Mouse (Mus musculus) forebrain, embryonic 11.5 days (tissue): ENCODE measurements around the gene Mucl3. TPM values are rescaled to one million over a fixed set of nuclear protein-coding genes. Genes with fewer than 3 reads are reported as not detected.

Experiments used
- ATAC-seq: fragments of 200-750 bp; cut with Nextera tagmentation; replicated peaks from 2 replicates; pipeline ENCODE4 v1.8.0; 2017; ENCODE audit warnings: moderate TSS enrichment; ENCODE audit not compliant: low FRiP score
- DNase-seq: peaks from one replicate; pipeline ENCODE4 v3.0.0-alpha.2; 2017; ENCODE audit warnings: low spot score
- H3K27ac ChIP-seq: fragments of 300-500 bp; sonication (generic); 2 replicates; pipeline ENCODE4 v1.5.1; 2014; ENCODE audit warnings: low read depth, low read length
- H3K27me3 ChIP-seq: fragments of 300-500 bp; sonication (generic); 2 replicates; pipeline ENCODE4 v1.6.1; 2014; ENCODE audit warnings: mild to moderate bottlenecking, low read length, mixed read lengths; ENCODE audit not compliant: control insufficient read depth, insufficient read depth
- H3K36me3 ChIP-seq: fragments of 300-500 bp; sonication (generic); 2 replicates; pipeline ENCODE4 v1.6.1; 2014; ENCODE audit warnings: mild to moderate bottlenecking, low read length, moderate library complexity, mixed read lengths; ENCODE audit not compliant: control insufficient read depth, insufficient read depth
- H3K4me1 ChIP-seq: fragments of 300-500 bp; sonication (generic); replicated peaks from 2 replicates; pipeline ENCODE4 v1.6.1; 2014; ENCODE audit warnings: low read length, mixed read lengths; ENCODE audit not compliant: control insufficient read depth, insufficient read depth
- H3K4me2 ChIP-seq: fragments of 300-500 bp; sonication (generic); 2 replicates; pipeline ENCODE4 v1.6.1; 2014; ENCODE audit warnings: low read depth, mild to moderate bottlenecking, low read length, moderate library complexity, mixed read lengths; ENCODE audit not compliant: severe bottlenecking
- H3K4me3 ChIP-seq: fragments of 300-500 bp; sonication (generic); 2 replicates; pipeline ENCODE4 v1.5.1; 2014; ENCODE audit warnings: low read depth, low read length
- H3K9ac ChIP-seq: fragments of 300-500 bp; sonication (generic); 2 replicates; pipeline ENCODE4 v1.6.1; 2014; ENCODE audit warnings: low read length
- H3K9me3 ChIP-seq: fragments of 300-500 bp; sonication (generic); 2 replicates; pipeline ENCODE4 v1.6.1; 2016; ENCODE audit warnings: low read length, mixed read lengths; ENCODE audit not compliant: control insufficient read depth
- WGBS: fragments of 180-500 bp; shearing (Covaris S2); extraction: QIAGEN DNeasy Blood & Tissue Kit; methylation state at CpG from one replicate; pipeline ENCODE4 v1.1.7; 2014; 5-methylcytosine and 5-hydroxymethylcytosine counted together
- polyA plus RNA-seq: library from polyadenylated mRNA; unstranded; fragments of >200 nt; fragmentation: Nextera tagmentation; extraction: Ambion mirVana; gene quantifications from 2 replicates; pipeline ENCODE4 v1.2.1, GENCODE M21; 2014

The Mucl3 gene
- polyA plus RNA-seq: 0.07 and 0.13 TPM in 2 replicates

- Histone ChIP-seq H3K4me1 (no peaks in the 10 kb centered on the region), H3K36me3 (no peaks in the 10 kb centered on the region), H3K27me3 (no peaks in the 10 kb centered on the region), H3K4me2 (no peak within 1 kb of the TSS), H3K9me3 (no peaks in the 10 kb centered on the region), H3K4me3 (no peak within 1 kb of the TSS), H3K27ac (no peak within 1 kb of the TSS), H3K9ac (no peak within 1 kb of the TSS)
- ATAC-seq: no peak
- no peak for DNase-seq
- WGBS: 83% methylated on average over 13 of the region's 13 CpGs
Measured at GRCm38 (mm10) chr17:35643609-35644236, at the start of gene Mucl3. Gene Mucl3, minus strand, starts transcription at chr17:35643695.

GRCm38 (mm10) chr17:35692368-35692767 is 48.9 kb upstream of the Mucl3 start:
- Histone ChIP-seq H3K9me3 (no peaks in the 10 kb centered on the region), H3K4me1 (peaks cover 7% of the 10 kb centered on the region), H3K4me3 (no peak overlapping the region), H3K27me3 (no peaks in the 10 kb centered on the region), H3K4me2 (no peak overlapping the region), H3K36me3 (peaks cover 62% of the 10 kb centered on the region), H3K9ac (no peak overlapping the region), H3K27ac (no peak overlapping the region)
- no peak for ATAC-seq
- WGBS: 91% methylated on average over 4 of the region's 4 CpGs
- no peak for DNase-seq

- peaks cover 2% of the 10 kb centered on the region for H3K4me1 ChIP-seq
- H3K27me3 ChIP-seq: no peaks in the 10 kb centered on the region
- H3K4me2 ChIP-seq: no peak overlapping the region
- ATAC-seq (no peak), DNase-seq (no peak)
- H3K9me3 ChIP-seq: no peaks in the 10 kb centered on the region
- WGBS: 85% methylated on average over 4 of the region's 4 CpGs
- H3K9ac ChIP-seq: no peak overlapping the region
- H3K4me3 ChIP-seq: no peak overlapping the region
- H3K27ac ChIP-seq: no peak overlapping the region
- peaks cover 67% of the 10 kb centered on the region for H3K36me3 ChIP-seq
Measured at GRCm38 (mm10) chr17:35691811-35692210, 48.3 kb upstream of the Mucl3 start.

GRCm38 (mm10) chr17:35689936-35690645 is 46.6 kb upstream of the Mucl3 start:
- Histone ChIP-seq H3K4me1 (no peaks in the 10 kb centered on the region), H3K36me3 (peaks cover 76% of the 10 kb centered on the region), H3K4me3 (no peak overlapping the region), H3K9ac (no peak overlapping the region), H3K9me3 (no peaks in the 10 kb centered on the region), H3K27me3 (no peaks in the 10 kb centered on the region; the same call in 1 of the 2 replicates), H3K27ac (no peak overlapping the region), H3K4me2 (no peak overlapping the region)
- 90% methylated on average over 18 of the region's 18 CpGs for WGBS
- no peak for DNase-seq
- ATAC-seq: no peak

- H3K4me3 ChIP-seq: no peak overlapping the region
- DNase-seq (no peak), ATAC-seq (no peak)
- H3K4me1 ChIP-seq: no peaks in the 10 kb centered on the region
- H3K36me3 ChIP-seq: peaks cover 82% of the 10 kb centered on the region
- H3K4me2 ChIP-seq: no peak overlapping the region
- H3K9ac ChIP-seq: no peak overlapping the region
- H3K27ac ChIP-seq: no peak overlapping the region
- 93% methylated on average over 25 of the region's 25 CpGs for WGBS
- H3K27me3 ChIP-seq: no peaks in the 10 kb centered on the region; the same call in 1 of the 2 replicates
- H3K9me3 ChIP-seq: no peaks in the 10 kb centered on the region
Measured at GRCm38 (mm10) chr17:35688347-35689175, 45.1 kb upstream of the Mucl3 start.

GRCm38 (mm10) chr17:35685061-35685460 is 41.6 kb upstream of the Mucl3 start:
- Histone ChIP-seq H3K9ac (no peak overlapping the region), H3K9me3 (no peaks in the 10 kb centered on the region), H3K4me2 (no peak overlapping the region), H3K27me3 (no peaks in the 10 kb centered on the region; the same call in 1 of the 2 replicates), H3K27ac (no peak overlapping the region), H3K4me3 (no peak overlapping the region), H3K4me1 (no peaks in the 10 kb centered on the region), H3K36me3 (peaks cover 68% of the 10 kb centered on the region)
- DNase-seq (no peak), ATAC-seq (no peak)
- 78% methylated on average over 9 of the region's 9 CpGs for WGBS

GRCm38 (mm10) chr17:35681986-35682385 is 38.5 kb upstream of the Mucl3 start:
- DNase-seq (no peak), ATAC-seq (no peak)
- 90% methylated on average over 13 of the region's 13 CpGs for WGBS
- no peaks in the 10 kb centered on the region for H3K4me1 ChIP-seq
- H3K9me3 ChIP-seq: no peaks in the 10 kb centered on the region
- no peaks in the 10 kb centered on the region; the same call in 1 of the 2 replicates for H3K27me3 ChIP-seq
- no peak overlapping the region for H3K9ac ChIP-seq
- H3K36me3 ChIP-seq: peaks cover 40% of the 10 kb centered on the region
- H3K4me2 ChIP-seq: no peak overlapping the region
- no peak overlapping the region for H3K4me3 ChIP-seq
- no peak overlapping the region for H3K27ac ChIP-seq

- no peak overlapping the region for H3K9ac ChIP-seq
- H3K36me3 ChIP-seq: peaks cover 28% of the 10 kb centered on the region
- 50% methylated on average over 6 of the region's 6 CpGs for WGBS
- H3K27ac ChIP-seq: no peak overlapping the region
- H3K4me1 ChIP-seq: no peaks in the 10 kb centered on the region
- DNase-seq (no peak), ATAC-seq (0 out of 2 replicates have a peak, but pooled peaks have one; percentile 22)
- no peaks in the 10 kb centered on the region for H3K9me3 ChIP-seq
- no peak overlapping the region for H3K4me3 ChIP-seq
- H3K27me3 ChIP-seq: no peaks in the 10 kb centered on the region
- H3K4me2 ChIP-seq: no peak overlapping the region
Measured at GRCm38 (mm10) chr17:35680591-35680990, 37.1 kb upstream of the Mucl3 start.
